Mouse (Mus musculus): ENCODE data around the gene E2f4. TPM values are rescaled to one million over a fixed set of nuclear protein-coding genes. Genes with fewer than 3 reads are reported as not detected.
A peak's percentile ranks its signal among the peaks of the same experiment; 100 is the strongest.

E2f4 gene
- polyA plus RNA-seq, 1 experiment from 2014 or later = 266 TPM

GRCm38 (mm10) chr8:105266775-105267174, 30.7 kb upstream of the E2f4 start:
- Histone ChIP-seq H3K9ac (ENCODE audit: low read depth, low read length) (no peak overlapping the region), H3K27me3 (replicated peaks; ENCODE audit: control insufficient read depth, insufficient read depth, low read length) (peaks cover 62% of the 10 kb centered on the region), H3K9me3 (ENCODE audit: control insufficient read depth, low read length) (peaks cover 6% of the 10 kb centered on the region; the same call in 1 of the 2 replicates), H3K4me3 (ENCODE audit: low read depth, low read length) (no peak overlapping the region), H3K4me1 (replicated peaks; ENCODE audit: control insufficient read depth, insufficient read depth, low read length) (peaks cover 35% of the 10 kb centered on the region), H3K4me2 (no peak overlapping the region), H3K36me3 (ENCODE audit: control insufficient read depth, insufficient read depth, low read length) (no peaks in the 10 kb centered on the region), H3K27ac (ENCODE audit: low read depth, low read length) (no peak overlapping the region)
- DNase-seq (ENCODE audit: low spot score) (no peak), ATAC-seq (replicated peaks; ENCODE audit: low FRiP score) (no peak)
- WGBS = 19% methylated on average over 13 of the region's 13 CpGs

- H3K4me3 ChIP-seq (ENCODE audit: low read depth, low read length) = peak overlapping the region; percentile 45
- ATAC-seq (replicated peaks; ENCODE audit: low FRiP score) (peak; percentile 3; the same call in 1 of the 2 replicates), DNase-seq (ENCODE audit: low spot score) (peak; percentile 65)
- H3K36me3 ChIP-seq (ENCODE audit: control insufficient read depth, insufficient read depth, low read length) = no peaks in the 10 kb centered on the region
- peak overlapping the region; percentile 28 for H3K9ac ChIP-seq (ENCODE audit: low read depth, low read length)
- WGBS = 4% methylated on average over 65 of the region's 65 CpGs
- H3K27ac ChIP-seq (ENCODE audit: low read depth, low read length) = no peak overlapping the region
- H3K27me3 ChIP-seq (replicated peaks; ENCODE audit: control insufficient read depth, insufficient read depth, low read length) = peaks cover 79% of the 10 kb centered on the region
- H3K4me1 ChIP-seq (replicated peaks; ENCODE audit: control insufficient read depth, insufficient read depth, low read length) = peaks cover 32% of the 10 kb centered on the region
- H3K9me3 ChIP-seq (ENCODE audit: control insufficient read depth, low read length) = peaks cover 6% of the 10 kb centered on the region; the same call in 1 of the 2 replicates
- peak overlapping the region; percentile 73 for H3K4me2 ChIP-seq
Observed at GRCm38 (mm10) chr8:105268342-105269074, 29.0 kb upstream of the E2f4 start.

DNA sequence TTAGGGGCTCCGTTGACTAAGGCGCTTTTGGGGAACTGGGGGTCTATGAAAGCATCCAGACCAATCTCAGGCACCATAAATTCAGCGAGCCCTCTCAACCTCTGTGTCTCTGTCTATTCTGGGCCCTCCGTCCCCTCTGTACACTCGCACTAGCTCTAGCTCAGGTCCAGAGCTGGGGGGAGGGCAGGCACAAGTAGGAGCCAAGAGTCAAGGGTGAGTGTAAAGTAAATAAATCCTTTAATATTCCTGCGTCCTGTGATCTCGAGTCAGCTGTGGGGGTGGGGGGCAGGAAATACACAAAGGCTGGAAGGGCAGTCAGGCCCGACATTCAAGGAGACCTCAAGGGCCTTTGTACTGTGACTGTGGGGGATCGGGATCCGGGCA, 28.4 kb upstream of the E2f4 start:
- DNase-seq (ENCODE audit: low spot score) (no peak), ATAC-seq (replicated peaks; ENCODE audit: low FRiP score) (no peak)
- peaks cover 83% of the 10 kb centered on the region for H3K27me3 ChIP-seq (replicated peaks; ENCODE audit: control insufficient read depth, insufficient read depth, low read length)
- H3K4me1 ChIP-seq (replicated peaks; ENCODE audit: control insufficient read depth, insufficient read depth, low read length) = peaks cover 30% of the 10 kb centered on the region
- WGBS = 6% methylated on average over 10 of the region's 10 CpGs
- H3K27ac ChIP-seq (ENCODE audit: low read depth, low read length) = no peak overlapping the region
- peak overlapping the region; percentile 73 for H3K4me2 ChIP-seq
- no peaks in the 10 kb centered on the region for H3K36me3 ChIP-seq (ENCODE audit: control insufficient read depth, insufficient read depth, low read length)
- H3K4me3 ChIP-seq (ENCODE audit: low read depth, low read length) = peak overlapping the region; percentile 45
- peaks cover 6% of the 10 kb centered on the region; the same call in 1 of the 2 replicates for H3K9me3 ChIP-seq (ENCODE audit: control insufficient read depth, low read length)
- no peak overlapping the region for H3K9ac ChIP-seq (ENCODE audit: low read depth, low read length)

DNA sequence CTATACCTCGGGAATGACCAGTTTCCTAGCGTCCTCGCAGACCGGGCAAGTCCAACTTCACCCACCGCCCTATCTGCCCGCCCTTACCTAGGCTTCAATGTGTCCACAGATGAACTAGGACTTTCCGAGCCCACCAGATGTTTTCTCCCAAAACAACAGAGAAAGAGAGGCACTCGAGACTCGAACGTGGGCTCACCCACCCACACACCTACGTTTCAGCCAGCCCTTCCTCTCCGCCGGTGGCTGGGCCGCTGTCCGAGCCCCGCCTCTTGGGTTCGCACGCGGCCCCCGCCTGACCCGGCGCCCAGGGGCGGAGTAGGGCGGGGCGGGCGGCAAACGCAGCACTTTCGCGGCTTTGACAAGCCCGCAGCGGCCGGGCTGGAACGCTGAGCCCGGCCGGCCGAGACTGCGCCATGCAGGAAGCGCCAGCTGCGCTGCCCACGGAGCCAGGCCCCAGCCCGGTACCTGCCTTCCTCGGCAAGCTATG, 28.0 kb upstream of the E2f4 start, which contains the start of gene Hsf4:
Gene Hsf4 (plus strand): TSS at position 341 of the 487 bp plus-strand sequence.
- no peak within 1 kb of the TSS for H3K27ac ChIP-seq (ENCODE audit: low read depth, low read length)
- DNase-seq (ENCODE audit: low spot score) (no peak), ATAC-seq (replicated peaks; ENCODE audit: low FRiP score) (0 out of 2 replicates have a peak, but pooled peaks have one; percentile 22)

GRCm38 (mm10) chr8:105270101-105270915, 27.2 kb upstream of the E2f4 start:
- peaks cover 95% of the 10 kb centered on the region for H3K27me3 ChIP-seq (replicated peaks; ENCODE audit: control insufficient read depth, insufficient read depth, low read length)
- H3K27ac ChIP-seq (ENCODE audit: low read depth, low read length) = no peak overlapping the region
- no peaks in the 10 kb centered on the region for H3K36me3 ChIP-seq (ENCODE audit: control insufficient read depth, insufficient read depth, low read length)
- H3K9ac ChIP-seq (ENCODE audit: low read depth, low read length) = no peak overlapping the region
- no peak for ATAC-seq (replicated peaks; ENCODE audit: low FRiP score)
- peaks cover 6% of the 10 kb centered on the region; the same call in 1 of the 2 replicates for H3K9me3 ChIP-seq (ENCODE audit: control insufficient read depth, low read length)
- peak overlapping the region; percentile 73 for H3K4me2 ChIP-seq
- WGBS = 6% methylated on average over 39 of the region's 39 CpGs
- no peak for DNase-seq (ENCODE audit: low spot score)
- peak overlapping the region; percentile 45 for H3K4me3 ChIP-seq (ENCODE audit: low read depth, low read length)
- H3K4me1 ChIP-seq (replicated peaks; ENCODE audit: control insufficient read depth, insufficient read depth, low read length) = peaks cover 23% of the 10 kb centered on the region

More for the DNA sequence above, 28.0 kb upstream of the E2f4 start, which contains the start of gene Hsf4:
- Histone ChIP-seq H3K27me3 (replicated peaks; ENCODE audit: control insufficient read depth, insufficient read depth, low read length) (peaks cover 87% of the 10 kb centered on the region), H3K36me3 (ENCODE audit: control insufficient read depth, insufficient read depth, low read length) (no peaks in the 10 kb centered on the region), H3K4me3 (ENCODE audit: low read depth, low read length) (peak within 1 kb of the TSS; percentile 45), H3K9ac (ENCODE audit: low read depth, low read length) (no peak within 1 kb of the TSS; the same call in 1 of the 2 replicates), H3K4me1 (replicated peaks; ENCODE audit: control insufficient read depth, insufficient read depth, low read length) (peaks cover 30% of the 10 kb centered on the region), H3K9me3 (ENCODE audit: control insufficient read depth, low read length) (peaks cover 6% of the 10 kb centered on the region; the same call in 1 of the 2 replicates), H3K4me2 (peak within 1 kb of the TSS; percentile 73)
- 2% methylated on average over 42 of the region's 42 CpGs for WGBS

- DNase-seq (ENCODE audit: low spot score) = no peak
Observed at GRCm38 (mm10) chr8:105270916-105271186, 26.6 kb upstream of the E2f4 start.

GRCm38 (mm10) chr8:105275387-105275786, 22.1 kb upstream of the E2f4 start:
- Histone ChIP-seq H3K27ac (ENCODE audit: low read depth, low read length) (no peak overlapping the region), H3K4me3 (ENCODE audit: low read depth, low read length) (no peak overlapping the region)

More at GRCm38 (mm10) chr8:105270916-105271186, 26.6 kb upstream of the E2f4 start:
- H3K9me3 ChIP-seq (ENCODE audit: control insufficient read depth, low read length) = peaks cover 6% of the 10 kb centered on the region; the same call in 1 of the 2 replicates
- no peak overlapping the region for H3K4me3 ChIP-seq (ENCODE audit: low read depth, low read length)
- H3K9ac ChIP-seq (ENCODE audit: low read depth, low read length) = no peak overlapping the region
- peaks cover 97% of the 10 kb centered on the region for H3K27me3 ChIP-seq (replicated peaks; ENCODE audit: control insufficient read depth, insufficient read depth, low read length)
- 3% methylated on average over 11 of the region's 11 CpGs for WGBS
- no peak for ATAC-seq (replicated peaks; ENCODE audit: low FRiP score)
- no peak overlapping the region for H3K27ac ChIP-seq (ENCODE audit: low read depth, low read length)
- H3K4me1 ChIP-seq (replicated peaks; ENCODE audit: control insufficient read depth, insufficient read depth, low read length) = peaks cover 23% of the 10 kb centered on the region
- no peak overlapping the region for H3K4me2 ChIP-seq
- H3K36me3 ChIP-seq (ENCODE audit: control insufficient read depth, insufficient read depth, low read length) = no peaks in the 10 kb centered on the region

DNA sequence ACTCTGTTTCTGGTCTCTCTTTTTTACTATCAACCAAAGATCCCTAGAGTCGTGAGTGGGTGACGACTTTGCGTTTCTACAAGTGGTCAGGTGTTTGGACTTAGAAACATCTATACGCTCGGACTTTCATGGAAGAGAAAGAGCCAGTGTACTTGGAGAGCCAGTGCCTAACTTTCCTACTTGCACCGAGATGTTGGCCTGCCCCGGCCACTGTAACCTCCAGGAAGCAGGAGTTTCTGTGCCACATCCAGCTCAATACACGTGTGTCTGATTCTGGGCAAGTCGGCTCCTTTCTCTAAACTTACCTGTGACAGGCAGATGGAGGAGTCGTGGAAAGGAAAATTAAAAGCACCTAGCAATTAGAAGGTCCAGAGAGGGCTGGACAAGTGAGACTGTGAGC, 21.6 kb upstream of the E2f4 start, which contains the start of gene Nol3:
Gene Nol3 (plus strand): TSS at position 301 of the 400 bp plus-strand sequence.
- ATAC-seq (replicated peaks; ENCODE audit: low FRiP score) = no peak
- Histone ChIP-seq H3K4me1 (replicated peaks; ENCODE audit: control insufficient read depth, insufficient read depth, low read length) (peaks cover 8% of the 10 kb centered on the region), H3K36me3 (ENCODE audit: control insufficient read depth, insufficient read depth, low read length) (no peaks in the 10 kb centered on the region), H3K9me3 (ENCODE audit: control insufficient read depth, low read length) (no peaks in the 10 kb centered on the region), H3K27me3 (replicated peaks; ENCODE audit: control insufficient read depth, insufficient read depth, low read length) (peaks cover 92% of the 10 kb centered on the region), H3K9ac (ENCODE audit: low read depth, low read length) (no peak within 1 kb of the TSS), H3K27ac (ENCODE audit: low read depth, low read length) (no peak within 1 kb of the TSS), H3K4me2 (peak within 1 kb of the TSS; percentile 63), H3K4me3 (ENCODE audit: low read depth, low read length) (peak within 1 kb of the TSS; percentile 38)
- 12% methylated on average over 10 of the region's 10 CpGs for WGBS
- no peak for DNase-seq (ENCODE audit: low spot score)

More at GRCm38 (mm10) chr8:105275387-105275786, 22.1 kb upstream of the E2f4 start:
- 10% methylated on average over 11 of the region's 11 CpGs for WGBS
- H3K27me3 ChIP-seq (replicated peaks; ENCODE audit: control insufficient read depth, insufficient read depth, low read length) = peaks cover 97% of the 10 kb centered on the region
- no peak for DNase-seq (ENCODE audit: low spot score)
- peaks cover 8% of the 10 kb centered on the region for H3K4me1 ChIP-seq (replicated peaks; ENCODE audit: control insufficient read depth, insufficient read depth, low read length)
- no peaks in the 10 kb centered on the region for H3K9me3 ChIP-seq (ENCODE audit: control insufficient read depth, low read length)
- H3K9ac ChIP-seq (ENCODE audit: low read depth, low read length) = no peak overlapping the region
- ATAC-seq (replicated peaks; ENCODE audit: low FRiP score) = no peak
- no peaks in the 10 kb centered on the region for H3K36me3 ChIP-seq (ENCODE audit: control insufficient read depth, insufficient read depth, low read length)
- peak overlapping the region; percentile 63 for H3K4me2 ChIP-seq

Measured in liver, embryonic 11.5 days (tissue).